Comparison of ENCODE assay signal across 16 mouse cellular contexts in genomic region chr15:59218916-59219315, GRCm38 (mm10).
"Had no signal": no experiment of that assay in that cellular context is flagged by ENCODE, and none has a peak within 500 bp of the region (broad histone marks: within the 10 kb centered on the region; RNA-seq: fewer than 3 reads in every experiment).

No protein-coding gene starts in this region.

- DNase-seq: right cerebral cortex, adult 18-20 months; right cerebral cortex, postnatal 14 days; right cerebral cortex, postnatal 25 days; right cerebral cortex, postnatal 4 days; spleen, adult 18-20 months; thymus, adult 18-20 months; thymus, adult 2 months; thymus, postnatal 14 days; thymus, postnatal 25 days; thymus, postnatal 36 days; thymus, postnatal 4 days had no signal

- H3K4me1 ChIP-seq: neural tube, embryonic 12.5 days; neural tube, embryonic 13.5 days; neural tube, embryonic 15.5 days; stomach, embryonic 15.5 days had no signal

- H3K9me3 ChIP-seq: neural tube, embryonic 12.5 days; neural tube, embryonic 13.5 days; neural tube, embryonic 15.5 days; stomach, embryonic 15.5 days had no signal

- H3K36me3 ChIP-seq: neural tube, embryonic 12.5 days; neural tube, embryonic 13.5 days; neural tube, embryonic 15.5 days; stomach, embryonic 15.5 days had no signal

- H3K9ac ChIP-seq: neural tube, embryonic 12.5 days; neural tube, embryonic 13.5 days; neural tube, embryonic 15.5 days; stomach, embryonic 15.5 days had no signal

- H3K4me2 ChIP-seq: neural tube, embryonic 12.5 days; neural tube, embryonic 13.5 days; neural tube, embryonic 15.5 days; stomach, embryonic 15.5 days had no signal

- H3K27ac ChIP-seq: neural tube, embryonic 12.5 days; neural tube, embryonic 13.5 days; neural tube, embryonic 15.5 days; stomach, embryonic 15.5 days; stomach, postnatal 0 days had no signal

- H3K27me3 ChIP-seq: neural tube, embryonic 12.5 days; neural tube, embryonic 13.5 days; neural tube, embryonic 15.5 days; stomach, embryonic 15.5 days had no signal

- H3K4me3 ChIP-seq: neural tube, embryonic 12.5 days; neural tube, embryonic 13.5 days; neural tube, embryonic 15.5 days; stomach, embryonic 15.5 days had no signal
